Mouse (Mus musculus) MEL (cell line): Measurements from ENCODE around the gene Gm6803.
"Not testable (repeated sequence)": the region's sequence is repeated elsewhere in the genome, so short reads cannot be mapped to it uniquely, and the experiment has no call there.

Source experiments
- CHD2 ChIP-seq: IDR thresholded peaks from 2 replicates; pipeline ENCODE4 v1.6.1; 2011; ENCODE audit warnings: low read length, improper control_type of control experiment
- CTCF ChIP-seq, 3 experiments: IDR thresholded peaks in 2 of 3; conservative IDR thresholded peaks in 1 of 3; 2 replicates each; pipeline ENCODE4 v1.5.1; 2011 to 2012; ENCODE audit warnings: low read length in 3 of 3, low read depth in 2 of 3, mild to moderate bottlenecking in 2 of 3, improper control_type of control experiment in 1 of 3, inconsistent platforms in 1 of 3, mixed read lengths in 1 of 3, moderate library complexity in 1 of 3; ENCODE audit not compliant: control insufficient read depth in 1 of 3, insufficient read depth in 1 of 3, poor library complexity in 1 of 3, severe bottlenecking in 1 of 3
- ELF1 ChIP-seq: IDR thresholded peaks from 2 replicates; pipeline ENCODE4 v1.6.1; 2014; ENCODE audit warnings: low read depth, mild to moderate bottlenecking, inconsistent platforms, low read length, improper control_type of control experiment, moderate library complexity
- ETS1 ChIP-seq: IDR thresholded peaks from 2 replicates; pipeline ENCODE4 v1.6.1; 2012; ENCODE audit warnings: low read depth, mild to moderate bottlenecking, inconsistent platforms, low read length, improper control_type of control experiment, moderate library complexity
- HCFC1 ChIP-seq: IDR thresholded peaks from 2 replicates; pipeline ENCODE4 v1.6.1; 2012; ENCODE audit warnings: low read depth, mild to moderate bottlenecking, inconsistent platforms, low read length, improper control_type of control experiment, moderate library complexity
- JUND ChIP-seq: IDR thresholded peaks from 2 replicates; pipeline ENCODE4 v1.6.1; 2011; ENCODE audit warnings: low read depth, mild to moderate bottlenecking, improper control_type of control experiment, low read length
- MAZ ChIP-seq: IDR thresholded peaks from 2 replicates; pipeline ENCODE4 v1.6.1; 2012; ENCODE audit warnings: low read depth, mild to moderate bottlenecking, inconsistent platforms, low read length, improper control_type of control experiment
- POLR2A ChIP-seq, 2 experiments: IDR thresholded peaks; 2 replicates each; pipeline ENCODE4 v1.6.1; 2011 to 2012; ENCODE audit warnings: low read length in 2 of 2, mild to moderate bottlenecking in 2 of 2, control low read depth in 1 of 2, improper control_type of control experiment in 1 of 2, low read depth in 1 of 2, moderate library complexity in 1 of 2; ENCODE audit not compliant: control insufficient read depth in 1 of 2, insufficient read depth in 1 of 2, poor library complexity in 1 of 2
- SIN3A ChIP-seq: IDR thresholded peaks from 2 replicates; pipeline ENCODE4 v1.6.1; 2012; ENCODE audit warnings: low read length, improper control_type of control experiment, inconsistent platforms
- TBP ChIP-seq: IDR thresholded peaks from 2 replicates; pipeline ENCODE4 v1.8.0; 2011; ENCODE audit warnings: low read depth, low read length, improper control_type of control experiment
- UBTF ChIP-seq: IDR thresholded peaks from 2 replicates; pipeline ENCODE4 v1.6.1; 2012; ENCODE audit warnings: low read depth, mild to moderate bottlenecking, inconsistent platforms, low read length, improper control_type of control experiment, moderate library complexity, borderline replicate concordance; ENCODE audit not compliant: insufficient read depth
- ZKSCAN1 ChIP-seq: IDR thresholded peaks from 2 replicates; pipeline ENCODE4 v1.6.1; 2012; ENCODE audit warnings: low read depth, mild to moderate bottlenecking, inconsistent platforms, low read length, improper control_type of control experiment, moderate library complexity

GRCm38 (mm10) chr12:88004118-88004517, 14.5 kb downstream of the Gm6803 start:
- not testable (repeated sequence) for TF ChIP-seq JUND; ZKSCAN1; POLR2A (IDR thresholded peaks at IDR 0.05; ENCODE audit: control insufficient read depth in 1 of 2, insufficient read depth in 1 of 2, low read depth in 1 of 2, low read length in 2 of 2, poor library complexity in 1 of 2); UBTF; TBP; CHD2; CTCF (IDR thresholded peaks at IDR 0.05 in 2 of 3, conservative IDR thresholded peaks at IDR 0.05 in 1 of 3; ENCODE audit: control insufficient read depth in 1 of 3, insufficient read depth in 1 of 3, low read depth in 2 of 3, low read length in 3 of 3, poor library complexity in 1 of 3, severe bottlenecking in 1 of 3); MAZ; SIN3A; ETS1; HCFC1; ELF1
